Mouse (Mus musculus) lung, postnatal 14 days (tissue): ENCODE measurements around the gene Aldh3b2.

ENCODE experiments used
- DNase-seq: peaks from one replicate; pipeline ENCODE4 v3.0.0; 2021

Gene Aldh3b2

GRCm38 (mm10) chr19:3972229-3972628, at the start of gene Aldh3b2:
Aldh3b2 (plus strand) TSS chr19:3972328.
- DNase-seq: peak; percentile 32

- no peak for DNase-seq
Observed at GRCm38 (mm10) chr19:3922661-3923371, 49.3 kb upstream of the Aldh3b2 start.

- peak; percentile 39 for DNase-seq
Observed at GRCm38 (mm10) chr19:3923586-3923985, 48.5 kb upstream of the Aldh3b2 start.

GRCm38 (mm10) chr19:3924190-3924589, 47.9 kb upstream of the Aldh3b2 start:
- no peak for DNase-seq

- no peak for DNase-seq
Observed at GRCm38 (mm10) chr19:3924868-3925267, 47.3 kb upstream of the Aldh3b2 start.

GRCm38 (mm10) chr19:3925859-3926258, 46.3 kb upstream of the Aldh3b2 start:
- no peak for DNase-seq

GRCm38 (mm10) chr19:3926279-3926678, 45.8 kb upstream of the Aldh3b2 start:
- peak; percentile 69 for DNase-seq

GRCm38 (mm10) chr19:3926685-3927084, 45.4 kb upstream of the Aldh3b2 start:
- no peak for DNase-seq

- DNase-seq: no peak
Observed at GRCm38 (mm10) chr19:3927989-3928388, 44.1 kb upstream of the Aldh3b2 start.

- no peak for DNase-seq
Observed at GRCm38 (mm10) chr19:3928779-3929178, 43.3 kb upstream of the Aldh3b2 start.

- DNase-seq: peak; percentile 95
Observed at GRCm38 (mm10) chr19:3929211-3929941, 42.8 kb upstream of the Aldh3b2 start, which contains the start of gene Aldh3b1. Aldh3b1 (minus strand) TSS chr19:3929808.

- no peak for DNase-seq
Observed at GRCm38 (mm10) chr19:3930262-3931057, 41.7 kb upstream of the Aldh3b2 start.

- DNase-seq: no peak
Observed at GRCm38 (mm10) chr19:3931716-3932115, 40.4 kb upstream of the Aldh3b2 start.

- peak; percentile 76 for DNase-seq
Observed at GRCm38 (mm10) chr19:3935032-3935895, 36.9 kb upstream of the Aldh3b2 start, which contains the start of gene Unc93b1. Unc93b1 (plus strand) TSS chr19:3935186.

GRCm38 (mm10) chr19:3935896-3936850, 36.0 kb upstream of the Aldh3b2 start:
- peak; percentile 75 for DNase-seq

- DNase-seq: no peak
Observed at GRCm38 (mm10) chr19:3942315-3942714, 29.8 kb upstream of the Aldh3b2 start.

GRCm38 (mm10) chr19:3942986-3943735, 29.0 kb upstream of the Aldh3b2 start:
- DNase-seq: peak; percentile 67

- DNase-seq: no peak
Observed at GRCm38 (mm10) chr19:3945872-3946564, 26.1 kb upstream of the Aldh3b2 start.

GRCm38 (mm10) chr19:3946715-3947114, 25.4 kb upstream of the Aldh3b2 start:
- peak; percentile 80 for DNase-seq

GRCm38 (mm10) chr19:3947813-3948212, 24.3 kb upstream of the Aldh3b2 start:
- DNase-seq: no peak
